Mouse (Mus musculus) testis, adult 2 months (tissue): ENCODE results near the gene Gm20696. TPM values are rescaled to one million over a fixed set of nuclear protein-coding genes. Genes with fewer than 3 reads are reported as not detected.

ENCODE experiments used
- H3K27ac ChIP-seq: fragments of 200-500 bp; 2 replicates; pipeline ENCODE4 v1.5.1; 2012; ENCODE audit warnings: low read depth, low read length; ENCODE audit not compliant: control insufficient read depth, insufficient read depth
- H3K27me3 ChIP-seq: fragments of 200-500 bp; 2 replicates; pipeline ENCODE4 v1.6.1; 2012; ENCODE audit warnings: mild to moderate bottlenecking, low read length, moderate library complexity; ENCODE audit not compliant: control insufficient read depth, insufficient read depth
- H3K36me3 ChIP-seq: fragments of 200-500 bp; 2 replicates; pipeline ENCODE4 v1.6.1; 2012; ENCODE audit warnings: mild to moderate bottlenecking, low read length; ENCODE audit not compliant: control insufficient read depth, insufficient read depth
- H3K4me1 ChIP-seq: fragments of 200-500 bp; 2 replicates; pipeline ENCODE4 v1.6.1; 2012; ENCODE audit warnings: low read length; ENCODE audit not compliant: control insufficient read depth, insufficient read depth
- H3K4me3 ChIP-seq: fragments of 200-500 bp; 2 replicates; pipeline ENCODE4 v1.5.1; 2012; ENCODE audit warnings: low read depth, mild to moderate bottlenecking, low read length, moderate library complexity, mixed read lengths; ENCODE audit not compliant: control insufficient read depth
- CTCF ChIP-seq: fragments of 200-500 bp; IDR thresholded peaks from 2 replicates; pipeline ENCODE4 v1.5.1; 2012; ENCODE audit warnings: low read depth, mild to moderate bottlenecking, inconsistent platforms, low read length, moderate library complexity; ENCODE audit not compliant: control insufficient read depth, insufficient read depth, insufficient replicate concordance
- POLR2A ChIP-seq: fragments of 200-500 bp; IDR thresholded peaks from 2 replicates; pipeline ENCODE4 v1.6.1; 2012; ENCODE audit warnings: low read depth, mild to moderate bottlenecking, inconsistent platforms, low read length, moderate library complexity; ENCODE audit not compliant: control insufficient read depth
- polyA plus RNA-seq: library from polyadenylated mRNA; depleted of rRNA; stranded (reverse); fragments of >200 nt; gene quantifications from 2 replicates; pipeline ENCODE4 v1.2.3, GENCODE M21; 2012

The Gm20696 gene
- polyA plus RNA-seq, 1 experiment: 0.02 TPM

GRCm38 (mm10) chr6:99261737-99262130 is 404.9 kb downstream of the Gm20696 start:
- no peak for TF ChIP-seq CTCF
- TF ChIP-seq POLR2A: no peak
- Histone ChIP-seq H3K27me3 (no peaks in the 10 kb centered on the region), H3K27ac (no peak overlapping the region), H3K4me1 (peaks cover 4% of the 10 kb centered on the region), H3K36me3 (no peaks in the 10 kb centered on the region), H3K4me3 (no peak overlapping the region)

GRCm38 (mm10) chr6:99260941-99261736 is 405.5 kb downstream of the Gm20696 start:
- Histone ChIP-seq H3K4me3 (no peak overlapping the region), H3K4me1 (peaks cover 2% of the 10 kb centered on the region)
- TF ChIP-seq CTCF: no peak

GRCm38 (mm10) chr6:99258346-99258745 is 408.3 kb downstream of the Gm20696 start:
- Histone ChIP-seq H3K27me3 (no peaks in the 10 kb centered on the region), H3K4me3 (no peak overlapping the region), H3K36me3 (no peaks in the 10 kb centered on the region), H3K4me1 (no peaks in the 10 kb centered on the region), H3K27ac (no peak overlapping the region)
- no peak for TF ChIP-seq CTCF
- TF ChIP-seq POLR2A: no peak

More at GRCm38 (mm10) chr6:99260941-99261736, 405.5 kb downstream of the Gm20696 start:
- Histone ChIP-seq H3K27me3 (no peaks in the 10 kb centered on the region), H3K36me3 (no peaks in the 10 kb centered on the region), H3K27ac (no peak overlapping the region)

- Histone ChIP-seq H3K27me3 (no peaks in the 10 kb centered on the region), H3K4me3 (no peak overlapping the region), H3K27ac (no peak overlapping the region), H3K4me1 (no peaks in the 10 kb centered on the region), H3K36me3 (no peaks in the 10 kb centered on the region)
- no peak for TF ChIP-seq CTCF
- TF ChIP-seq POLR2A: no peak
Measured at GRCm38 (mm10) chr6:99257676-99258075, 408.9 kb downstream of the Gm20696 start.

GRCm38 (mm10) chr6:99253331-99253730 is 413.3 kb downstream of the Gm20696 start:
- no peaks in the 10 kb centered on the region for H3K4me1 ChIP-seq
- H3K27me3 ChIP-seq: no peaks in the 10 kb centered on the region
- no peak overlapping the region for H3K4me3 ChIP-seq
- no peak overlapping the region for H3K27ac ChIP-seq
- TF ChIP-seq CTCF: no peak
- no peak for TF ChIP-seq POLR2A
- no peaks in the 10 kb centered on the region for H3K36me3 ChIP-seq

GRCm38 (mm10) chr6:99252816-99253215 is 413.8 kb downstream of the Gm20696 start:
- Histone ChIP-seq H3K4me3 (no peak overlapping the region), H3K4me1 (no peaks in the 10 kb centered on the region), H3K27ac (no peak overlapping the region), H3K27me3 (no peaks in the 10 kb centered on the region), H3K36me3 (no peaks in the 10 kb centered on the region)
- TF ChIP-seq POLR2A (no peak), CTCF (no peak)

GRCm38 (mm10) chr6:99251924-99252323 is 414.7 kb downstream of the Gm20696 start:
- H3K27ac ChIP-seq: no peak overlapping the region
- no peaks in the 10 kb centered on the region for H3K4me1 ChIP-seq
- H3K4me3 ChIP-seq: no peak overlapping the region
- TF ChIP-seq POLR2A (no peak), CTCF (no peak)
- H3K27me3 ChIP-seq: no peaks in the 10 kb centered on the region
- no peaks in the 10 kb centered on the region for H3K36me3 ChIP-seq

GRCm38 (mm10) chr6:99251222-99251621 is 415.4 kb downstream of the Gm20696 start:
- Histone ChIP-seq H3K27ac (no peak overlapping the region), H3K27me3 (no peaks in the 10 kb centered on the region), H3K4me3 (no peak overlapping the region), H3K4me1 (no peaks in the 10 kb centered on the region), H3K36me3 (no peaks in the 10 kb centered on the region)
- TF ChIP-seq CTCF (no peak), POLR2A (no peak)
